Mouse (Mus musculus): Measurements from ENCODE around the gene Cx3cr1.

- TF ChIP-seq CTCF (IDR thresholded peaks at IDR 0.05; ENCODE audit: borderline replicate concordance, extremely low read depth, insufficient read depth, insufficient read length), result no peak
- no peak for TF ChIP-seq POLR2A (IDR thresholded peaks at IDR 0.05; ENCODE audit: borderline replicate concordance, extremely low read depth, insufficient read depth, insufficient read length, poor library complexity, severe bottlenecking)
Observed at GRCm38 (mm10) chr9:119854170-119854569, 215.5 kb downstream of the Cx3cr1 start.

Data from brain, embryonic 14.5 days (tissue).